Mouse (Mus musculus): ENCODE data around the gene Dpp9.
"Not testable (repeated sequence)": the region's sequence is repeated elsewhere in the genome, so short reads cannot be mapped to it uniquely, and the experiment has no call there.

Gene Dpp9

DNA sequence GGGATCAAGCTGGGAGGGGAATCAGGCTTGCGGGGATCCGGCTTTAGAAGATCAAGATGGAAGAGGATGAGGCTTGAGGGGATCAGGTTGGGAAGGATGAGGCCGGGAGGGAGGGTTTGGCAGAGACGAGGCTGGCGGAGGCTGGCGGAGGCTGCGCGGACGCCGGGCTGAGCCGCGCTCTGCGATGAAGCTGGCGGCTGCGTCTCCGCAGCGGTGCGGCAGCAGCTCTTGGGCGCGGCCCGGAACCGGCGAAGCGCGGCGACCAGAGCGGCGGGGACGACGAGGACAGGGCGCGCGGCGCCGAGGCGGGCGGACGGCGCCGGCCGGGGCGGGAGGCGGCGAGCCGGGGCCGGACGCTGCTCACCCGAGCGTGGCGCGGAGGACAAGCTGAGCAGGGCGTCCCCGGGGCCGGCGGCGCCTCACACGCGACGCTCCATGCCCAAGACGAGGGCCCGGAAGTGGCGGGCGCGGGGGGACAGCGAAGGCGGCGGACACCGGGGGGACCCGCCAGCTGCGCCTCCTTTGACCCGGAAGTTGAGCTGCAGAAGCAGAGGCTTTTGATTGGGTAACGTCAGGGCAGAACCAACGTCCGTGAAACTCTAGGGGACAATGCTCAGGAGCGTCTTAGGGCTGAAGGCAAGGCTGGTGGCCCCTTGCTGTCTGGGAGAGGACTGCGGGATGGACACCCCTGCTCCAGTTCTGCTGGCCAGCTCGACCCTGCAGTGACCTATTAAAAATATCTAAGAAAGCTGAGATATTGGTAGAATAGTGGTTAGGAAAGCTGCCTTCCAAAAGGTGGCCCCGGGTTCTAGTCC lies at the start of gene Dpp9:
Gene Dpp9, minus strand, starts transcription at position 529 of the 815 bp plus-strand sequence.
- DNase-seq (ENCODE audit: low spot score in 2 of 2) = peak; percentile 95 to 97

DNA sequence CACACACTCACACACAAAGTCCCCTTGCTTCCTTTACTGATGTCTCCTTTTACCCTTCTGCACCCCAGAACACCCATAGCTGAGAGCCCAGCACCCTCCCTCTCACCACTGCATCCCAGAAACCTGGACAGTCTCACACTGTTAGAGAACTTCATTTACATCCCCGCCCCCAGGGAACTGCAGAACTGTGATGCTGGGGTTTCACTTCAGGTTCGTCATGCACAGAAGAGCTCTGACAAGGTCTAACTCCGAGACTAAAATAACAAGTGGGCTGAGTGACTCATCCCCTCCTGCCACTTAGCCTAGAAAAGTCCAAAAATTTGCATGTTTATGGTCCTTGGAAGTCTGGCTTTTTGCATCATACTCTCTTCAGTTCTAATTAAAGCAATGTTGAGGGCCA lies 47.6 kb upstream of the Dpp9 start:
- peak; percentile 63 to 80 for DNase-seq (ENCODE audit: low spot score in 2 of 2)

DNA sequence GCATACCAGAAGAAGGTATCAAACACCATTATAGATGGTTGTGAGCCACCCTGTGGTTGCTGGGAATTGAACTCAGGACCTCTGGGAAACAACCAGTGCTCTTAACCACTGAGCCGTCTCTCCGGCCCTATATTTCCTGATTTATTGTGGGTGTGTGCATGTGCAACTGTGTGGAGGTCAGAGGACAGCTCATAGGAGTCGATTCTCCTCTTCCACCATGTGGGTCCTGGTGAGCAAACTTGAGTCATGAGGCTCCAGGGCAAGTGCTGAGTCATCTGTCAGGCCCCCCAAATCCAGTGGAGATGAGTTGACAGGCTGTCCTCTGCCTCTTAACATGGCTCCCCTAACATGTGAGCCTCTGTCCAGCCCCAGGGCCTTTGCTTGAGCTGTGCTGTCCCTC lies 47.2 kb upstream of the Dpp9 start:
- DNase-seq (ENCODE audit: low spot score in 2 of 2) = no peak

DNA sequence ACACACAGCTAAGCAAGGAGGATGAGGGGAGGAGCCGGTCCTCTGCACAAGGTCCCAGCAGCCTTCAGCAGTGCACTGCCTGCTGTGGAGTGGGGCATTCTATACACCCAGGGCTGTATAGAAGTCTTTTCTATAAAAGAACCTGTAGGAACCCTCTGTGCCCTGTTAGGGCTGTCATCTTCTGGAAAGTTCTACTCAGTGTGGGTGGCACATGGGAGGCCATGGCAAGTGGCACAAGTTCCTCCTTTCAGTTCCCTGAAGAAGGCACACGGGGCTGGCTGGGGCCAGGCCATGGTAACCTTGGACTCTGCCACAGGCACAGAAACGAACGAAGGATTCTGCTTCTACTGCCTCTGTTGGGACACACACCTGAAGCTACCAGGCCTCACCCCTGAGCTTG lies 46.3 kb upstream of the Dpp9 start:
- DNase-seq (ENCODE audit: low spot score in 2 of 2) = no peak

DNA sequence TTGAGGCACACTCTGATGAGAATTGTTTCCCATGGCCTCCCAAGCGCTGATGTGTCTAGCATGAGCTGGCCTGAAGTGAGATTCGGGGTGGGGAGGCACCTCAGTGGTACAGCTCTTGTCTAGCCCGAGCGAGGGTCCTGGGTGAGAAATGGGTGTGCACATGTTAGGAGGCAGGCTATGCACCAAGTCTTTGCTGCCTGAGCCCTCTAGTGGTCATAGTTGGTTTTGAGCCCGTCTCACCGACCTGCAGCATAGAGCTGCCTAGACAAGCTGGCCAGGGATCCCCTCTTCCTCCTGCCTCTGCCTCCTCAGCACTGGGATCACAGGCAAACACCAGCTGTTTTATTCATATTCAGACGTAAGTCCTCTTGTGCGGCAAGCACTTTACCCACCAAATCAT lies 45.3 kb upstream of the Dpp9 start:
- DNase-seq (ENCODE audit: low spot score in 2 of 2) = peak; percentile 84 to 85

DNA sequence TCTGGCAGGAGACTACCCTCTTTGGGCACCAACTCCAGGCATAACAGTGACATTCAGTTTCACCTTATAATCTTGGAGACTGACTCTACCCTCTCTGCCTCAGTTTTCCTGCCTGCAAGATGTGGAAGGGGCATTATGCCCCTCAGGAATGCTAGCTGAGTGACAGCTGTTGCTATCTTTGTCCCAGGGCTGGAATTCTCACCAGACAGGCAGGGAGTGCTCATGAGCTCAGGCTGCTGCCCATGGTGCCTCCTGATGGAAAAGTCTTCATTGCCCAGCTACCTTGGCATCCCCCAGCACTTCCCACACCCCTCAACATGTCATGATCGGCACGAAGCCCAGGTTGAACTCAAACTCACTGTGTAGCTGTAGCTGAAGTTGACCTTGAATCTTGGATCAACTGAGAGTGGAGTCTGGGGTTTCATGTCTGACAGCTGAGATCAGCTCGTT lies 44.0 kb upstream of the Dpp9 start:
- no peak for DNase-seq (ENCODE audit: low spot score in 2 of 2)

DNA sequence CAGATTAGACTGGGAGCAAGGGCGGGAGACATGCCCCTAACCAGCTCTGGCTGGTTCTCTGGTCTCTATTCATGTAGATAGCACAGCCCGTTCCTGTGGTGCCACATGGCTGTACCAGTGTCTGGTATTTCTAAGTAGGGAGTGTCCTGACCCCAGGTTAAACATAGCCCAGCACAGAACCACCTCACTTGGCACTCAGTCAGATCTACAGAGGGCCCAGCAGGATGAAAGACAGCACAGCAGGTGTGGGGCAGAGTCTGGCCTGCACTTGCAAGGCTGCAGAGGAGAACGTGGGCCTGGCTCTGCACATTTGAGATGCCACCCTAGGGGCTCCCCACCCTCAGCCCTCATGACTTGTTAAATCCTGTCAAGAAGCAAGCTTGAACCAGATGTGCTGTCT lies 42.5 kb upstream of the Dpp9 start:
- DNase-seq (ENCODE audit: low spot score in 2 of 2) = no peak

DNA sequence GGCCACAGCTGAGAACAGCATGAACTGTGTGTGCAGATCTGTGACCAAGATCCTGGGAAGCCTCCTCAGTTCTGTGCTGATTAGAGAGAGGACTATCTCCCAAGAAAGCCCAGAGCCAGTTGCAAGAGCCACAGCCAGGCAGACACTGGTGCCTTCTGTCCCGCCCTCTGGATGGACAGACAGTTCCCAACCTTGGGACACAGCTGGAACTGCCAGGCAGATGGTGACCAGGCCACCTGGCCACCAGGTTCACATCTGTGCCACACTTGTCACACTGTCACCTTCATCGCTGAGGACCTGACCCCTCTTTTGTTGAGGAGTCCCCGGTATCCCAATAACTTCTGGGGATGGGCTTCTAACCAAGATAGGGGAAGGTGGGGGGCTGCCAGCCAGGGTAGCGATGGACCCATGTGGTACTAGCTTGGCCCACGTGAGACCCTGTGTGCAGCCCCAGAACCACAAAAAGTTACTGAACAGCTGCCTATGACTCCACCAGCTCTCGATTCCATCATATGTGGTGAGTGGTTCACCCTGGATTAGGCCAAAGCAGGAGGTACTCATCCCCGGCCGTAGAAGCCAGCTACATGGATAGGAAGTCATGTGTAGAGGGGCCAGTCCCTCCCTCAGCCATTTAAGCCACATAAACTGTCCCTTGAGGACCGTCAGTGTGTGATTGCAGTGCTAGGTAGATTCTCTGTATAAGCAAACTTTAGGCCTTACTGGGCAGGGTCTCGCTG lies 40.8 kb upstream of the Dpp9 start:
- DNase-seq (ENCODE audit: low spot score in 2 of 2) = no peak

DNA sequence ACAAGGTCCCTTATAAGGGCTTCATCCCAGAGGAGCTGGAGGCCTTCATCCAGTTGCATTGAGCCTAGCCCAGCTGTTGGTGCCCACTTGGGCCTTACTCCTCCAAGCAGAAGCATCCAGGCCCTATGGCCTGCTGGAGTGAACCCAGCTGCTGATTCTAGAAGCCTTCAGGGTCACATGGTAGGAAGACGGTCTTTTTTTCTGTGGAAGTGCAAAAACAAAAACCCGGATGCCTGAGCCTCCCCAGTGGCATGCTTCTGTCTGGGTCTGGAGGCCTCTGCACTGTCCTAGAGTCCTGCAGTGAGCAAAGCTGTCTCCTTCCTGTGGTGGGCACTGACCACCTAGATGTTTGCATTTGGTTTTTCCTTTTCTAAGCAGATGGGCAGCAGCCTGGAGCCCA lies 40.1 kb upstream of the Dpp9 start:
- not testable (repeated sequence) for DNase-seq (ENCODE audit: low spot score in 2 of 2)

DNA sequence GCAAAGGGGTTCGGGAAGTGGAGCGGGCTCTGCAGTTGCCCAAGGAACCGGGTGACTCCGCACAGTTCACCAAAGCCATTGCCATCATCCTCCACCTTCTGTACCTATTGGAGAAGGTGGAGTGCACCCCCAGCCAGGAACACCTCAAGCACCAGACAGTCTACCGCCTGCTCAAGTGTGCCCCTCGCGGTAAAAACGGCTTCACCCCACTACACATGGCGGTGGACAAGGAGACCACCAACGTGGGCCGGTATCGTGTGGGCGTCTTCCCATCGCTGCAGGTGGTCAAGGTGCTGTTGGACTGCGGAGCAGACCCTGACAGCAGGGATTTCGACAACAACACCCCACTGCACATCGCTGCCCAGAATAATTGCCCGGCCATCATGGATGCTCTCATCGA lies 39.6 kb upstream of the Dpp9 start:
- DNase-seq (ENCODE audit: low spot score in 2 of 2) = peak in 1 of 2 experiments; percentile 51

DNA sequence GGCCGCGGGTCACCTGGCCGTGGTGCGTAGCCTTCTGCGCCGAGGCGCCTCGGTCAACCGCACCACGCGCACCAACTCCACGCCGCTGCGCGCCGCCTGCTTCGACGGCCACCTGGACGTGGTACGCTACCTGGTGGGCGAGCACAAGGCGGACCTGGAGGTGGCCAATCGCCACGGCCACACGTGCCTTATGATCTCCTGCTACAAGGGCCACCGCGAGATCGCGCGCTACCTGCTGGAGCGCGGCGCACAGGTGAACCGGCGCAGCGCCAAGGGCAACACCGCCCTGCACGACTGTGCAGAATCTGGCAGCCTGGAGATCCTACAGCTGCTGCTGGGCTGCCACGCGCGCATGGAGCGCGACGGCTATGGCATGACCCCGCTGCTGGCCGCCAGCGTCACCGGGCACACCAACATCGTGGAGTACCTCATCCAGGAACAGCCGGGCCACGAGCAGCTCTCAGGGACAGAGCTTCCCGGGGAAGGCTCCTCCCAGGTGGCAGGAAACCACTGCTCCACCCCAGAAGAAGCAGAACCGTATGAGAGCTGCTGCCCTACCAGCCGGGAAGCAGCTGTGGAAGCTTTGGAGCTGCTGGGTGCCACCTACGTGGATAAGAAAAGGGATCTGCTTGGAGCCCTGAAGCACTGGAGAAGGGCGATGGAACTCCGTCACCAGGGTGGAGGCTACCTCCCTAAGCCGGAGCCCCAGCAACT lies 38.6 kb upstream of the Dpp9 start:
- DNase-seq (ENCODE audit: low spot score in 2 of 2) = peak; percentile 47 to 63

DNA sequence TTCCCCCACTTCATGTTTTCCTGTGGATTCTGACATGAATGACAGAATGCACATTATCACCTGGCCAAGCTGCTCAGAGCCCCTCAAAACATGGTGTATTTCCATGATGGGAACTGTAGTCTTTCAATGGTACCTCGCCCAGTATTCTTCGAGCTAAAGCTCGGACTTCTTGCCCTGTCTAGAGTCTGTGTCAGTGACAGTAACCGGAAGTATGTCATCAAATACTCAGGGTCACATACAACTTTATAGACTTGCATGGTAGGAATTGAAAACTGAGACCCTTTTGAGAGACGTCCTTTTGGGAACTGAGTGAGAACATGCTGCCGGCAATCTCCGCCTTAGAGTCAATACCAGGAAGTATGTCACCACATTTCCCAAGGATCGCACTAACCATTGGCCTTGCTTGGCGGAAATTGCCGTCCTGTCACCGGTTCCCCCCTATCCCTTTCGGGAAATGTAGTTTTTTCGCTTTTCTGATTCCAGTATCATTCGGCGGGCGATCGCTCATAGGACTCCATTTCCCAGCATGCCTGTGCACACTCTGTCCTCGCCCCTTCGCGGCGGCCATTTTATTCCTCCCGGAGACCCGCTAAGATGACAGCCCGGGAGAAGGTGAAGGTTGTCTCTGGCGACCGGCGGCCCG lies 37.7 kb upstream of the Dpp9 start, which contains the start of gene Fem1a:
Gene Fem1a, plus strand, starts transcription at position 572 of the 643 bp plus-strand sequence.
- DNase-seq (ENCODE audit: low spot score in 2 of 2) = peak; percentile 97 to 99

DNA sequence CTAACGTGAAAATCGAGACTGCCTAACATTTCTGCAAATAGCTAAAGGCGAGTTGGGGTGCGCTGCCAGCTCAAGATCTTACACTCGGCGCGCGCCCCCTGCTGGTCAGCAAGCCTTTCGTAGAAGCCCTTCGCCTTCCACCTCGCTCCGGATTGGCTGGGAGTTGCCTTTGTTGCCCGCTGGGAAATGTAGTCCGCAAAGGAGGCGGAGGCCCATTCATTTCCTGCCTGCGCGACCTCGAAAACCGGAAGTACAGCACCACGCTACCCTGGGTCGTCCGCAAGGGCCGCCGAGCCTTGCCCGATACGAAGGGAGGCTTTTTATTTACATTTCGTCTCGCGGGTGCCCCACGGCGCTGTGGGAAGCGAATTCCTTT lies 37.1 kb upstream of the Dpp9 start:
- DNase-seq (ENCODE audit: low spot score in 2 of 2) = peak; percentile 99 to 100

DNA sequence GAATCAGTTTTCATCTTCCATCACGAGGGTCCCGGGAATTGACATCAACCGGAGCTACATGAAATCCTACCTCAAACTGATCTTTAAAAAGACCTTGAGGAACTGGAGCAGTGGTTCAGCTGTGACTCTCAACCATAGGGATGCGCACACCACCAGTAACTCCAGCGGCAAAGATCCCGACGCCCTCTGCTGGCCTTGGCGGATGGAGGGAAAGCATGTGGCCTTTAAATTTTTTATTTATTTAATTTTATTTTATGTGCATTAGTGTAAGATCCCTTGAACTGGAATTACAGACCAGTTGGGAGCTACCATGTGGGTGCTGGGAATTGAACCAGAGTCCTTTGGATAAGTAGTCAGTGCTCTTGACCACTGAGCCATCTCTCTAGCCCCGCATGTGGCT lies 36.7 kb upstream of the Dpp9 start:
- peak; percentile 84 for DNase-seq (ENCODE audit: low spot score in 2 of 2)

DNA sequence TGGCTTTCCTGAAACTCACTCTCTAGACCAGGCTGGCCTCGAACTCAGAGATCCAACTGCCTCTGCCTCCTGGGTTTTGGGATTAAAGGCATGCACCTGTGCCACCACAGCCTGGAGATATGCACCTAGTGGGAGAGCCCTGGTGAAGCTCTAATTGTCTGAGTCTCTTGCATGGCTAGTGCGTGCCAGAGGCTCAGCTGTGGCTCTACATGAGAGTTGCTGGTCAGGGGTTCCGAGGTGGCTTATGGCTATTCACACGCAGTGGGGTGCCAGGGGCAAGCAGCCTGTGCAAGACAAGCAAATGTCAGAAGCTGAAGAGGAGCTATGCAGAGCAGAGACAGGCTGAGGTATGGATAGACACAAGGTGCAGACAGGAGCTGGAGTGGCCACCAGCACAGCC lies 36.0 kb upstream of the Dpp9 start:
- DNase-seq (ENCODE audit: low spot score in 2 of 2) = peak in 1 of 2 experiments; percentile 43

DNA sequence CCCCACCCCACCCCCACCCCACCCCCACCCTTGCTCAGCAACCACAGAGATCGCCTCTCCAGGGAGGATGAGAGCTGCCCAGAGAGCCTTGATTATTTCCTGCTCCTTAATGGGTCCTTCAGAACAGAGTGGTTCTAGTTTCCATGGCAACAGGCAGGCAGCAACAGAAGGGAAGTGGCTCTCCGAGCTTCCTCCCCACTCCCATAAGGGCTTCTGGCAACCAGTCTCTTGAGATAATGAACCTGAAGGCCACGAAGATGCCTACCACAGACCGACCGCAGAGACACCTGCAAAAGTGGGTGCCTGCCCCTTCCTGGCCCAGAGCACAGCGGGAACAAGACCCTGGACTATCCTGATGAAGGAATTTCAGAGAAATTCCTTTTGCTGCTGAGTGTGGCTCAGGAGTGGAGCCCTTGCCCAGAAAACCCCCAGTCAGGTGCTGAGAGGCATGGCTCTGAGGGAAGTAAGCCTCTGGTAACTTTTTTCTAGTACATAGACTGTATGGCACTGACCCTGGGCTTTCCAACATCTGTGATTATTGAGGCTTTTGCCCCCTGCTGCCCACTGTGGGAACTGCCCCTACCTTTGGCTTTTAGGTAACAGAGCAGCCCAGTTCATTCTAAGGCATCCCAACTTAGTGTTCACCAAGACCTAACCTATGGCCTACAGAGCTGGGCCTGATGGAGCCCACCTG lies 32.6 kb upstream of the Dpp9 start:
- DNase-seq (ENCODE audit: low spot score in 2 of 2) = peak; percentile 77 to 90

DNA sequence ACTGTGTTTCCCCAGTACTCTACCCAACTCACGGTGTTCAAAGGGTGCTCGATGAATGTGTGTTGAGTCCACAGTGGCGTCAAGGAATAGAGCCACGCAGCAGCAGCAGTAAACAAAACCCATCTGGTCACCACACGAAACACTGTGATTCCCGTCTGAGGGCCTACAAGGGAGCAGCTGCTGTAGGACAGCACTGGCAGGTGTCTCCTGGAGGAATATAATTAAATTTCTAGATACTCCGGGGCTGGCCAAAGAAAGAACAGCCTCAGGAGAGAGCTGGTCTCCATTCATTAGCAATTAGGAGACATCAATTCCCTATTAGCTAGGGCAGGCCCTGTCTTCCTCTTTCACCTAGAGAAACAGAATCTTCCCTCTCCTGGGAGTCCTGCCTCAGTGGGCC lies 26.9 kb upstream of the Dpp9 start:
- no peak for DNase-seq (ENCODE audit: low spot score in 2 of 2)

DNA sequence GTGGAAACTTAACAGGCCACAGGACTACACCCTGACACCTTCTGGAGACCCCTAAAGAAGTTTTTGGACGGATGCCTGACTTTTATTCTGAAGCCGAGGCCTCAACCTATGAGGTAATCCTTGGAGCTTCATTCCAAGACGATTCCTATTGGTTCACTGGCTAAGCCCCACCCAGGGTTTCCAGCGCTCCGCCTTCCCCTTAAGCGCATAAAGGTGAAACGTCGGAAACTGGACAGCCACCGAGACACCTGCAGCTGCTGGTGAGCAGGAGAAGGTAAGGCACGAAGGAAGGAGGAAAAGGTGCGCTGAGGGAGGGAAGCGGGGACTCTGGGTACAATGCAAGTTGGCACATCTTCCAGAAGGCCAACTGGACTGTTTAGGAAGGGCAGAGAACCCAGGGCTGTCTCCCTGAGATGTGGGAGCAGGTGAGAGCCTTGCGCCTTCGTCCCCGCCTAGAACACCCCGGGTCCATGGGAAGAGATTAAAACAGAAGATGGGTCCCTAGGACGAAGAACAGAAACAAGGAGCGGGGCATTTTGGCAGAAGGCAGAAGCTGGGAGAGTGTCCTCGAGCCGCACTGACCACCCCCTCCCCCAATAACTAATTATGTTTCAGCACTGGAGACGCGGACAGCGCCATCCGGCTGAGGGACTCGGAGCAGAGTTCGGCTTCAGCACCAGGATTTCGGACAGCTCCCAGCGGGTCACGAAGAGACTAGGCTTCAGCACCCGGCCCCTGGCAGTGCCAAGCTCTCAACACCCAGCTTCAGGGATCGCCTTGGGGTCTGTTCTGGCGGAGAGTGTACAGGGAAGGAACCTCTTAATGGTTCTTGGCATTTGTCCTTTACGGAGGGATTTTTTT lies 23.1 kb upstream of the Dpp9 start:
- peak; percentile 85 to 87 for DNase-seq (ENCODE audit: low spot score in 2 of 2)

DNA sequence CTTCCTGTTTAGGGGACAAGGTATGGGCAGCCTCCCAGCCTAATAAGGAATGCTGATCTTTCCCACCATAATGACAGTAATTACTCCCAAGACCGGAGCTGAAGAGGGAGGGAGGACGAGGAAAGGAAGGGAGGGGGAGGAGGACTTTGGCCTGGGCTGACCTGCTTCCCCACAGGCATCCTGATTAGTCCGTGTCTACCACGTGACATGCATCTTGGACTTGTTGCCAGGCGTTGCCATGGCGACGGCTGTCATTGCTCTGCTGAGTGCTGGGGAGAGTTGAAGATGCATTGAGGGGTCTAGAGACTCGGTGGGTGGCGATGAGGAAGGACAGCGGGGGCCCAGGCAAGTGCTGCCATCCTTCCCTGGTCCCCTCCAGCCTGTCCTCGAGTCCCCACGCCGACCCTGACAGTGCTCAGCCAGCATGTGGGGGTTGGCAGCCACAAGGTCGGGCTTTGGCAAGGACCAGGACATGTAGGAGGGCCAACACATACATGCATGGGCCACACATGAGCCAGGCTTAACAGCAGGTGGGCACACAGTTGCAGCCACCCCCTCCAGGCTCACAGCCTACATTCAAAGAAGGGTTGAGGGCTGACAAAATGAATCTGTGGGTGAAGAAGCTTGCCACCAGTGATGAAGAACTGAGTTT lies 15.2 kb upstream of the Dpp9 start:
- peak; percentile 95 to 97 for DNase-seq (ENCODE audit: low spot score in 2 of 2)

DNA sequence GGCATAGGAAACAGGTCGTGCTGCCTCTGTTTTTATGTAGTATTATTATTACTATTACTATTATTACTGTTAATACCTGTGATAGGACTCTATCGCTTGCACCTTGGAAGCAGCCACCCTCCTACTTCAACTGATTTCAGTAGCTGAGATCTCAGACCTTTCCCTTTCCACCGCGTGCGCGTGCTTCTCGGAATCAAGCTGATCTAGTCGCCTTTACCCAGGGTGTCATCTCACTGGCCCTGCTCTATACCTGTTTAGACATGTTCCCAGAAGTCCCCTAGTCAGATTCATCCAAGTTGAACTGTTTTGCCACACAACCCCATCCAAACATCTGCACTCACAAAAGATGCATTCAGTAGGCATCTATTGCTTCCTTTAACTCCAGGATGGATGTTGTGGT lies 14.7 kb upstream of the Dpp9 start:
- no peak for DNase-seq (ENCODE audit: low spot score in 2 of 2)

All from right cerebral cortex, postnatal 10 days (tissue).